Mouse (Mus musculus) stomach, postnatal 0 days (tissue): ENCODE measurements around the gene 2310011J03Rik.

Experiments
- CTCF ChIP-seq: IDR thresholded peaks from 2 replicates; pipeline ENCODE4 v1.5.1; 2016; ENCODE audit warnings: antibody characterized with exemption, low read depth, mild to moderate bottlenecking, moderate library complexity
- EP300 ChIP-seq: optimal IDR thresholded peaks from 2 replicates; pipeline ENCODE3; 2016; ENCODE audit warnings: antibody characterized with exemption

GRCm38 (mm10) chr10:80271870-80272585, 48.3 kb downstream of the 2310011J03Rik start:
- no peak for TF ChIP-seq CTCF
- no peak for TF ChIP-seq EP300
